Mouse (Mus musculus): Measurements from ENCODE around the gene Nkiras1.
"Not testable (repeated sequence)": the region's sequence is repeated elsewhere in the genome, so short reads cannot be mapped to it uniquely, and the experiment has no call there.

Gene Nkiras1

DNA sequence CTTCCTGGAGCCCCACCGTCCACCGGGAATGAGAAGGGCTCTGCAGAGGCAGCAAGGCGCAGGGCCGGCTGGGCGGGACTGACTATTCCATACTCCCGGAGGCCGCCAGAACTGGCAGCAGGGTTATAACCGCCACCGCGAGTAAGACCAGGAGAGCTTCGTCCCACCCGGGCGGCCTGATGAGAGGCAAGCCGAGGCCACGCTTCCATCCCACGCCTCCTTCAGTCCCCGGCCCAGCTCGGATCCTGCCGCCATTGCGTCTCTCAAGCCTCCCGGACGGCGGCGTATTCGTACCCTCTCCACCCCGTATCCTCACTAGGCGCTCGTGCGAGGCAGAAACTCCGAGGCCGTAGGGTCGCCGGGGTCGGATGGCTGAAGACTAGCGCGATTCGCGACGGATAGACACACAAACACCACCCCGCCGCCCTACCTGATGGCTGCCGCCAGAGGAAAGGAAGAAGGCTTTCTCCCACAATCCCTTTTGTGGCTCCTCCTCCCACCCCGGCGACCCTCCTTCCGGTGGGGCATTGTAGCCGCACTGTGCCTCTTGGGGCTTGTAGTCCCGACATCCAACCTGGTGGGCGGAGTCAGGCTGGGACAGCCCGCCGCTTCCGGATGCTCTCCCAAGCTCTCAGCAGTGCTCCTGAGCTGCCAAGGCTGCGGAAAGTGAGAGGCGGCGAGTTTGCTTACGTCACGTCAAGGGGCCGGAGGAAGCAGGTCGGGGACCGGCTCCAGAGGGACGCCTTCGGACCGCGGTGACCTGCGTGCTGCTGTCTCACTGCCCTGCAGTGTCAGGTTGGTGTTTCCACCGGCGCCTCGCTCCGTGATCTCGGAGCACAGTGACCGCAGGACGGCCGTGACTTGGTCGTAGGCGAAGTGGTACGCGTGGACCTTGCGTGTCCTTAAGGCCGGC, at the start of gene Nkiras1, which contains the start of gene Rpl15:
Gene Nkiras1, plus strand, starts transcription at position 608 of the 913 bp plus-strand sequence.
Gene Rpl15, minus strand, starts transcription at position 863 of the 913 bp plus-strand sequence.
- DNase-seq, result peak; percentile 99

GRCm38 (mm10) chr14:18221977-18222376, 49.0 kb upstream of the Nkiras1 start:
- no peak for DNase-seq

DNA sequence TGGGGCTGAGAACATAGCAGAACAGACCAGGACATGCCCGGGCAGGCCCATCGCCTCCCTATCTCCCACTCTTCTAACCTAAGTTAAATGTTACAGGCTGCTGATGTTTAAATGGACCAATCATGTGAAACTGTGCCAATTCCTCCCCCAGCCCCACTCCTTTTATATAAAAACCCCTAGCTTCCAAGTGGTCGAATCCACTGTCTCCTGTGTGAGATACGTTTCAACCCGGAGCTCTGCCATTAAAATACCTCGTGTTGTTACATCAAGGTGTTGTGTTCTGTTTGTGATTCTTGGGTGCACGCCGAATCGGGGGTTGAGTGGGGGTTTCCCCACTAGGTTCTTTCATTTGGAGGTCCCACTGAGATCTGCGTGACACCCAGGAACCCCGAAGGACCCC, 45.5 kb upstream of the Nkiras1 start:
- DNase-seq, result not testable (repeated sequence)

DNA sequence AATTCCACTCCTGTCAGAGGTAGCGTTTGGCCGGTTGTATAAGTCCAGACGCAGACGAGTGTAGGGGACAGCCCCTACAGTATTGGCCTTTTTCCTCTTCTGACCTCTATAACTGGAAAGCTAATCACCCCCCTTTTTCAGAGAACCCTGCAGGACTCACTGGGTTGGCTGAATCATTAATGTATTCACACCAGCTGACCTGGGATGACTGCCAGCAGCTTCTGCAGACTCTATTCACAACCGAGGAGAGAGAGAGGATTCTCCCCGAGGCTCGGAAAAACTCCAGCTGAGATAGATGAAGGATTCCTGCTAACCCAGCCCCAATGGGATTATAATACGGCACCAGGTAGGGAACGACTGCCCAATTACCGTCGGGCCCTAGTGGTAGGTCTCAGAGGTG, 44.8 kb upstream of the Nkiras1 start:
- not testable (repeated sequence) for DNase-seq

- DNase-seq, result not testable (repeated sequence)
These were observed 41.2 kb upstream of the Nkiras1 start for GRCm38 (mm10) chr14:18229751-18230150.

DNA sequence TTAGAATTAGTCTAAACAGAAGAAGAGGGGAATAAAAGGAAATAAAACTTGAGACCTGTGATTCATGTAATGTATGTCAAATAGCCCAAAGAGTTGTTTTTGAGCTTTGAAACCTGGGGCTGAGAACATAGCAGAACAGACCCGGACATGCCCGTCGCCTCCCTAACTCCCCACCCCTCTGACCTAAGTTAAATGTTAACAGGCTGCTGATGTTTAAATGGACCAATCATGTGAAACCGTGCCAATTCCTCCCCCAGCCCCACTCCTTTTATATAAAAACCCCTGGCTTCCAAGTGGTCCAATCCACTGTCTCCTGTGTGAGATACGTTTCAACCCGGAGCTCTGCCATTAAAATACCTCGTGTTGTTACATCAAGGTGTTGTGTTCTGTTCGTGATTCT, 39.1 kb upstream of the Nkiras1 start:
- DNase-seq, result not testable (repeated sequence)

GRCm38 (mm10) chr14:18233076-18233475, 37.9 kb upstream of the Nkiras1 start:
- DNase-seq, result no peak

GRCm38 (mm10) chr14:18233981-18234960, 36.7 kb upstream of the Nkiras1 start:
- no peak for DNase-seq

DNA sequence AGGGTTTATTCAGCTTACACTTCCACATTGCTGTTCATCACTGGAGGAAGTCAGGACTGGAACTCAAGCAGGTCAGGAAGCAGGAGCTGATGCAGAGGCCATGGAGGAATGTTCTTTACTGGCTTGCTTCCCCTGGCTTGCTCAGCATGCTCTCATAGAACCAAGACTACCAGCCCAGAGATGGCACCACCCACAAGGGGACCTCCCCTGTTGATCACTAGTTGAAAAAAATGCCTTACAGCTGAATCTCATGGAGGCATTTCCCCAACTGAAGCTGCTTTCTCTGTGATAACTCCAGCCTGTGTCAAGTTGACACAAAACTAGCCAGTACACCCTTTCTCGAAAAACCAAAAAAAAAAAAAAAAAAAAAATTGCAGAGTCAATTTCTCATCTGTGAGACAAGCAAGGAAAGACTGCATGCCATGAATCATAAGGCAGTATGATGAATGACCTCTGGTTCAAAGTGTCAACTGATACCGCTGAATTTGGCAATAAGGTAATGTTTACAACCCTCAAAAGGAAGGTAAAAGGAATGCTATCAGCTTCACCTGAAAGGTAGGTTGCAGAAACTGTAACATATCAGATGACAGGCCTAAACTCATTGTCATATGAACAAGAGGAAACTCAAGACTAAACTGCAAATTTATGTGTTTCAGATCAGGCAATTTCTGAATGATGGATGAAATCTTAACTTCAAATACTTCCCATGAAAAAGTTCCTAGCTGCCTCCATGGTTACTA, 34.3 kb upstream of the Nkiras1 start:
- not testable (repeated sequence) for DNase-seq

- peak; percentile 4 for DNase-seq
These were observed 33.6 kb upstream of the Nkiras1 start for GRCm38 (mm10) chr14:18237381-18237780.

GRCm38 (mm10) chr14:18238131-18238749, 32.7 kb upstream of the Nkiras1 start:
- DNase-seq, result peak; percentile 99

DNA sequence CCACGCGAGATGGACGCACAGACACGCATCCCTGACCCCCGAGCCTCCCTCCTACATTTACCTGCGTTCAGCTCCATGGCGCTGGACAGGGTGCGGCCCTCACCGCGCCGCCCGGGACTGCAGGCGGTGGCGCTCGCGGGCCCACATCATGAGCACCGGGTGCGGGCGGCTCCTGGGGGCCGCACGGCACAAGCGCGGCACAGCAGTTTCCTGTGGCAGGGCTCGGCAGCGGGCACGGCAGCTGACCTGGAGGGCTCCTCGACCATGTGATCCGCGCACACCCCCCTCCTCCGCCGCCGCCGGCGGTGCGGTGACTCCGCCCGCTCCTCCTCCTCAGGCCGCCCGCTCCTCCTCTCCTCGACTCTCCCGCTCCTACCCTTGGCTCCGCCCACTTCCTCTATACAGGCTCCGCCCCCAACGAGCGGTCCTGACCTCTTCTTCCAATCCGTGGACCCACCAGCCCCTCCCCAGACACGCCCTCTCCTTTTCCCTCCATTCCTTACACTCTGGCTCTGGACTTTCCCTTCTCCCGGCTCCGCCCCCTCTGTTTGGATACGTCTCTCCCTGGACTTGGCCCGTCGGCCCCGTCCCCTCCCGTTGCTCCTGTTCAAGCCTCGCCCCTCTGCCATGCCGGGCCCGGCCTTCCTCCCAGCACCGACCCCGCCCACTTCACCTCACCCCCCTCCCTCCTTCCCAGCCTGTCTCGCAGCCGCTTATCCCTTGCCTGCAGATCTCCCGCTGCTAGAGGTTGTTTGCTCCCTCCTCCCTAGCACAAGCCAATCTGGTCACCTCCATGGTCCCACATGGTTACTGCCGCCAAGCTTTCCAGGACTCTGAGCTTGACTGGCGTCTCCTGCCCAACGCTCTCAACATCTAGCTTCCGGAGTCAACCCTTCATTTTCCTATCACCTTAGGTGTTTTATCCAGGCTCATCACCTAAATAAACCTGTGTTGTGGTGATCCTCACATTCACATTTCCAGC, 31.9 kb upstream of the Nkiras1 start, which contains the start of gene Nr1d2:
Gene Nr1d2, minus strand, starts transcription at position 378 of the 982 bp plus-strand sequence.
- DNase-seq, result peak; percentile 98

- DNase-seq, result no peak
These were observed 30.8 kb upstream of the Nkiras1 start for GRCm38 (mm10) chr14:18240132-18240531.

GRCm38 (mm10) chr14:18241786-18242185, 29.1 kb upstream of the Nkiras1 start:
- no peak for DNase-seq

- DNase-seq, result no peak
These were observed 28.3 kb upstream of the Nkiras1 start for GRCm38 (mm10) chr14:18242638-18243130.

DNA sequence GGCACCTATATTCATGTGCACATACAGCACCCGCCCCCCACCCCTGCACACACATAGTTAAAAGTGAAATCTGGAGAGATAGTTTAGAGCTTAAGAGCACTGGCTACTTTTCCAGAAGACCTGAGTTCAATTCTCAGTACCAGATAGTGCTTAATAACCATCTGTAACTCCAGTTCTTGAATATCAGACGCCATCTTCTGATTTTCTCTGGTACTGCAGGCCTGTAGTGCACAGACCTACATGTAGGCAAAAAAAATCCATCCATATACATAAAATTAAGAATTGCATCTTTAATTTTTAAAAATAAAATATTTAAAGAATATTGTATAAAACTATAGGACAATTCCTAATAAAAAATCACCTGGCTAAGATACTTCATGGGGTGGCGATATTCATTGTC, 9.7 kb upstream of the Nkiras1 start:
- no peak for DNase-seq

GRCm38 (mm10) chr14:18263427-18263826, 7.5 kb upstream of the Nkiras1 start:
- no peak for DNase-seq

DNA sequence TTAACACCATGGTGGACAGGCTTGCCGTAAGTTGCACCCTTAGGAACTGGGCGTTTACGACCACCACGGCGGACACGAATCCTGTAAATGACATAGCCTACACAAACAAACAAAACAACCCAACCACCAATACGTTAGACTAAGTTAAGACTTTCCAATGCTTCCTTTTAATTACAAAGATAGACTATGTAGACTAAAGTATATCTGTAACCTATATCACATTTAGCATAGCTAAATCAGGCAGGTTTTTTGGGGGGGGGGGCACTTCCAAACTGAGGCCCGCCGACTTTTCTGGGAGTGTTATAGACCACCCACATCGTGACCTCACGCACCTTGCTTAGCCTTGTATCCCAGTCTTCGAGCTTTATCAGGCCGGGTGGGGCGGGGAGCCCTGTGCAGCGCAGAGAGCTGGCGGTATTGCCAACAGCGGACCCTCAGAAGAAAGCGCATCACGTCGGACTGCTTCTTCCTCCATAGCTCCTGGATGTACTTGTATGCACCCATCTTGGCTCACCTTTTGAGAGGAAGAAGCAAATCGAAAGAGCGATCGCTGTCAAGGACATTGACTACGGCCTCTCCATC, 898 bp upstream of the Nkiras1 start:
- DNase-seq, result peak; percentile 22

DNA sequence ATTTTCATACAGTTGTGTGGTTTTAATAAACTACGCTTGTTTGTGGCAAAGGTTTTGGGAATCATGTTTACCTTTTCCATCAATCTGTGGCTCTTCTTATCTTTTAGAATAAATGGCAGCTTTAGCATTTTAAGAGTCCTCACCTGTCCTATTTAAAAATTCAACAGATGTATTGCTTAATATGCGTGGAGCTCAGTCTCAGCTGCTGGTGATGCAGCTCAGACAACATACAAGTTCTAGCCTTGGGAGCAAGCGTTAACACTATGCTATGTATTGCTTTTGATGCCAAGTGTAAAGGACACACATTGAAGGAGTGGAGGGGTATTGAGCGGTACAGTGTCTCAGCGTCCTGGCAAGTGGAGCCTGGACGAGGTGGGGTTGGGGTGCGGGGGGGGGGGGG, 730 bp downstream of the Nkiras1 start:
- DNase-seq, result peak; percentile 13

- DNase-seq, result no peak
These were observed 3.6 kb downstream of the Nkiras1 start for GRCm38 (mm10) chr14:18274526-18274925.
